Mouse (Mus musculus) thymus, postnatal 10 days (tissue): ENCODE results near the gene Bag5.
"Not testable (repeated sequence)": the region's sequence is repeated elsewhere in the genome, so short reads cannot be mapped to it uniquely, and the experiment has no call there.

ENCODE experiments used
- DNase-seq, 2 experiments: peaks; one replicate each; pipeline ENCODE4 v3.0.0; 2021; ENCODE audit warnings: low spot score in 2 of 2

Bag5 gene

DNA sequence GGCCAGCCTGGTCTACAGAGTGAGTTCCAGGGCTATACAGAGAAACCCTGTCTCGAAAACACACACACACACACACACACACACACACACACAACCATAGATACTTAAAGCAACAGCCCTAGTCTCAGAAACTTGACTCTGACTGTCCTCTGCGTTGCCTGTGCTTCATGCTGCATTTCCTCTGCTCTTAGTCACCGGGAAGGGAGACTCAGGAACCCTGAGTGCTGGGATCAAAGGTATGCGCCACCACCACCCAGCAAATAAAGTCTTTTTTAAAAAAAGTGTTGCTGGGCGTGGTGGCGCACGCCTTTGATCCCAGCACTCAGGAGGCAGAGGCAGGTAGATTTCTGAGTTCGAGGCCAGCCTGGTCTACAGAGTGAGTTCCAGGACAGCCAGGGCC, 23.6 kb upstream of the Bag5 start:
- DNase-seq, result not testable (repeated sequence)

GRCm38 (mm10) chr12:111734912-111735311, 21.9 kb upstream of the Bag5 start:
- DNase-seq, result no peak

DNA sequence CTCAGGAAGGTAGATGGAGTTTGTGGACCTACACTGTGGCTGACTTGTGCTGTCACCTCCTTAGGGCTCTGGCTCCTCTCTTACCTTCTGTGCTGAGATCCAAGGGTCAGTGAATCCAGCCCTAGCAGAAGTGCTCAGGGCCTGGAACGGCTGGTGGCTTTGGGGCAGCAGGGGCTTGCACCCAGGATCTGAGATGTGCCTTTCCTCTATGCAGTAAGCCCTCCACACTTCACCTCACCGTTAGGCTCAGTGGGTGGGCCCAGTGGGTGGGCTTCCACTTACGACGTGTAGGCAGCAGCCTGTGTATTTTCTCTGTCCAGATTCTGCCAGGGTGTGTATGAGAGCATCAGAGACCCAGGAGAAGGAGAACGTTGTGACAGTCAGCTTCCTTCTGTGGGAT, 19.9 kb upstream of the Bag5 start:
- no peak for DNase-seq

DNA sequence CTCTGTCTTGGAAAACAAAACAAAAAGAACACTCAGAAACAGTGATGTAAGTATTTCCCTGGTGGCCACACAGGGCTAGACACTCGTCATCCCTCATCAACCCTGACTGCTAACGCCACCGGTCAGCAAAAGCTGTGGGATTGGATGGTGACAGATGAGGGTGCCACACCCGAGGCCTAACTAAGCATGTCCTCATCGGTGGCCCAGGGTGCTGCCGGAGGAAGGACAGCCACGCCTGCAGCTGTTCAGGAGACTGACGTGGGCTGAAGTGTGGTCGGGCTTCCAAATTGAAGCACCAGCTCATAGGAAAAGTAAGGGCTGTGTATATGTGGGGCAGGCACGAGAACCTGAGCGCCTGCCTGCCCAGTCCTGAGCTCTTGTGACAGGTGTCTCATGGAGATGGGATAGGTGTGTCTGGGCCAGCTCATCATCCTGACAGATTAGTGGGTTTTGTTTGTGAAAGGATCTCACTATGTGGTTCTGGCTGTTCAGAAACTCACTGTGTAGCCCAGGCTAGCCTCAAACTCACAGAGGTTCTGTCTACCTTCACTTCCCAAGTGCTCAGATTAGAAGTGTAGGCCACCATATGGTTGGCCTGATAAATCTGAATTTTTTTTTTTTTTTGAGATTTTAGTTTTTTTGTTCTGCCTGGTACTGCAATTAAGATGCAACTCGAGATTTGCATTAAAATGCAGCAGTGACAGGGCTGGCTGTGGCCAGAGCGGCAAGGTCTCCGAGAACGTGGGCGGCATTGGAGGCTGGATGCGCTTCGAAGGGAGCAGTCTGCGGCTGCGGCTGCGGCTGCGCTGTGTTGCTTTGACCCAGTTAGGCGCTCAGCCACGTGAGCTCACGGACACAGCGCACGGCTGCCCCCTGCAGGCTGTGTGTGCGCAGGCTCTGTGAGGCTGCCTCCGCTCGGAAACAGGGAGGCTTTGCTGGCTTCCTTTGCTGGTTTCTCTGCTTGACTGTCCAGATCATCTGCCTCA, 19.1 kb upstream of the Bag5 start:
- peak; percentile 75 to 91 for DNase-seq

- no peak for DNase-seq
These were observed 14.9 kb upstream of the Bag5 start for GRCm38 (mm10) chr12:111727956-111728355.

GRCm38 (mm10) chr12:111726122-111726463, 13.0 kb upstream of the Bag5 start:
- no peak for DNase-seq

DNA sequence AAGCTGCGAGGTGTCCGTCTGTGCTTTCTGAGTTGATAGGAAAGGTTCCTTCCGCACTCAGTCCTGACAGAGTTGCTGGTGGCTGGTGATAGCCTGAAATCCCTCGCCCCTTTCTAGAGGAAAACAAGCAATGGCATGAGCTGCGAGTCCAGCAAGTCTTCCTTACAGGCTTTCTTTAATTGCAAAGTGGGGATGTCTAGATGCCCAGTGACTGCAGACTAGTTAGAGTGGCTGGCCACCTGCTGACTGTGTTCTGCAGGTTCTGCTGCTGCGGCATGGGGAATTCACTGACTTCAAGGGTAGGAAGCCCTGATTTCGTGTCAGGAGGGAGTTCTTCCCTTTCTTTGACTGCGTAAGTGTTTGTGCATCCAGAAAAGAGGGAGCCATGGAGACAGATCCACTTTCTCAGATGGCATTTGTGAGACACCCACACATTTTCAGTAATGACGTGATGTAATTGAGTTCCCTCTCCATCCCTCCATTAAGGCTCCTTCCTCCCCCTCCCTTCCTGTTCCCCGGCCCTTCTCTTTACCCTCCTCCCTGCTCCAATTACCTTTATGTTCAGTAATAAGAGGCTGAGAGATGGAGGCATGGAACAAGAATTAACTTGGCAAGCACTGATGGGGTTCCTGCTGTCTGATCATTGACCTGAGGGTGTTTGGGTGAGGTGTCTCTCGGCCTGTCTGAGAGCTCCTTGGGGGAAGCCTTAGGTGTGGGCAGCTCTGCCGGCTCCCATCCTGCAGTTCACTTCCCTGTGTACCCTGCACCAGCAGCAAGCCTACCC, 12.5 kb upstream of the Bag5 start:
- no peak for DNase-seq

GRCm38 (mm10) chr12:111724638-111725337, 11.7 kb upstream of the Bag5 start:
- DNase-seq, result no peak

- DNase-seq, result peak in 1 of 2 experiments; percentile 48
These were observed 9.6 kb upstream of the Bag5 start for GRCm38 (mm10) chr12:111722654-111723053.

- no peak for DNase-seq
These were observed 7.2 kb upstream of the Bag5 start for GRCm38 (mm10) chr12:111720222-111720621.

- DNase-seq, result no peak
These were observed 5.6 kb upstream of the Bag5 start for GRCm38 (mm10) chr12:111718656-111719055.

GRCm38 (mm10) chr12:111716505-111716904, 3.4 kb upstream of the Bag5 start:
- no peak for DNase-seq

DNA sequence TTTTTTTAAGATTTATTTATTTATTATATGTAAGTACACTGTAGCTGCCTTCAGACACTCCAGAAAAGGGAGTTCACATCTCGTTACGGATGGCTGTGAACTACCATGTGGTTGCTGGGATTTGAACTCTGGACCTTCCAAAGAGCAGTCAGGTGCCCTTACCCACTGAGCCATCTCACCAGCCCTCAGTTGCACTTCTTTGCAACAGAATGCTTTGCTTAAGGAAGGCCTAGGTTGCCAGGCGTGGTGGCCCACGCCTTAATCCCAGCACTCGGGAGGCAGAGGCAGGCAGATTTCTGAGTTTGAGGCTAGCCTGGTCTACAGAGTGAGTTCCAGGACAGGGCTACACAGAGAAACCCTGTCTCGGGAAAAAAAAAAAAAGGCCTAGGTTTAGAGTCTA, 823 bp upstream of the Bag5 start:
- DNase-seq, result not testable (repeated sequence)

- peak in 1 of 2 experiments; percentile 16 for DNase-seq
These were observed 581 bp downstream of the Bag5 start for GRCm38 (mm10) chr12:111712476-111712875.

- no peak for DNase-seq
These were observed 3.0 kb downstream of the Bag5 start for GRCm38 (mm10) chr12:111710091-111710490.

- DNase-seq, result no peak
These were observed 4.9 kb downstream of the Bag5 start for GRCm38 (mm10) chr12:111708181-111708580.

DNA sequence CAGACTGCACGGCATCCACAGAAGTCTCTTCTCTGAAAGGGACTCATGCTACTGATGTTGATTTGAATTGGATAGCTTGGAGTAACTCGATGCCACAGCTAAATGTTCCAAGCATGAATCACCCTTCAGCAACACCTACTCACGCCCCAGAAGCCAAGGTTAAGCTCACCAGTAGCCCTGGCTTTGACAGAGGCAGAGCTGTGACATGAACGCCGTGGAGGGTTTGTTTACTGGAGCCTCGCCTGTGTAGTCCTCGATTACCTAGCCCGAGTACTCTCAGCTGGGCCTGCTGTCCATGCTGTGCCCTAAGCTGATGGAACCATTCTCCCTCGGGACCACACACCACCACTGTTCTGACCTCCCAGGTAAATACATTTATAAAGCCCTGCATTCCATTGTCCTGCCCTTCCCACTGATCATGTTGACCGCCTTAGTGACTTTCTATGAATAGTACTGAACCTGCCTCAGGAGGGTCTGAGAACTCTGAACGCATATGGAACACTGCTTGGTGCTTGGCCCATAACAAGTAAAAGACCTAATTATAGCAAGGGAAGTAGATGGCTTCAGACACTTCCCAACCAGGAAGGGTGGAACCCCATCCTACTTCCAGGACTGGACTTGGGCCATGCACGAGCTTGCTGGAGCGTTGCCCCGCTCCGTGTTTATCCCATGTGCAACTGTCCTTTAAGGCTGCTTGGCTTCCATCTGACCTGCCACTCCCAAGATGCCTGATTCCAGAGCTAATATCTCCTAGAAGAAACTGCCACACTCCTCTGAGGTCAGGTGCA, 7.7 kb downstream of the Bag5 start:
- DNase-seq, result no peak

GRCm38 (mm10) chr12:111704609-111705008, 8.4 kb downstream of the Bag5 start:
- no peak for DNase-seq

- DNase-seq, result no peak
These were observed 9.8 kb downstream of the Bag5 start for GRCm38 (mm10) chr12:111703301-111703700.

GRCm38 (mm10) chr12:111700920-111701458, 12.1 kb downstream of the Bag5 start:
- DNase-seq, result no peak

GRCm38 (mm10) chr12:111699542-111699941, 13.5 kb downstream of the Bag5 start:
- no peak for DNase-seq
